8 mouse cellular contexts compared by ENCODE assay signal in genomic region chr11:97280216-97280861, GRCm38 (mm10). TPM values are rescaled to one million over a fixed set of nuclear protein-coding genes. Genes with fewer than 3 reads are reported as not detected.
DNase-seq lines count a peak whose midpoint lies in the region; ATAC-seq and TF ChIP-seq lines count a peak whose summit lies in the region.

Npepps (minus strand) TSS chr11:97280638.

- H3K4me3 ChIP-seq in ES-E14 (ENCODE audit: insufficient read depth in 1 of 2, low read depth in 1 of 2, low read length in 2 of 2, poor library complexity in 1 of 2, severe bottlenecking in 1 of 2), result peak within 1 kb of the TSS; percentile 88 to 97
- H3K4me3 ChIP-seq in forebrain, embryonic 15.5 days, result peak within 1 kb of the TSS; percentile 95
- H3K4me3 ChIP-seq in lung, embryonic 14.5 days (ENCODE audit: low read depth, low read length), result peak within 1 kb of the TSS; percentile 86

- in situ Hi-C loops in ES-E14 (cut with MboI; ENCODE audit: low sequenced_read_pairs in 2 of 2, unreplicated experiment in 2 of 2), result no loop called here

- no peak for DNase-seq in ES-E14 (ENCODE audit: low read depth, low spot score)
- peak; percentile 81 for DNase-seq in cerebellum, adult 11 months
- peak; percentile 81 to 88 for DNase-seq in heart, postnatal 14 days
- peak; percentile 63 to 70 for DNase-seq in layer of hippocampus, adult 18-20 months (ENCODE audit: low spot score in 2 of 2)
- peak; percentile 80 for DNase-seq in lung, embryonic 14.5 days
- peak; percentile 73 to 78 for DNase-seq in thymus, adult 18-20 months

- TF ChIP-seq CTCF in lung, embryonic 14.5 days (IDR thresholded peaks at IDR 0.05; ENCODE audit: low read depth), result no peak

- peak within 1 kb of the TSS; percentile 52 for H3K4me2 ChIP-seq in forebrain, embryonic 15.5 days (replicated peaks)
- peak within 1 kb of the TSS; percentile 71 for H3K4me2 ChIP-seq in lung, embryonic 14.5 days

- no peaks in the 10 kb centered on the region for H3K27me3 ChIP-seq in forebrain, embryonic 15.5 days
- H3K27me3 ChIP-seq in lung, embryonic 14.5 days (ENCODE audit: insufficient read depth, low read length), result no peaks in the 10 kb centered on the region

- peak within 1 kb of the TSS; percentile 98 for H3K27ac ChIP-seq in ES-E14 (ENCODE audit: insufficient read depth, low read depth, low read length, poor library complexity, severe bottlenecking)
- H3K27ac ChIP-seq in forebrain, embryonic 15.5 days (replicated peaks), result peak within 1 kb of the TSS; percentile 98
- H3K27ac ChIP-seq in lung, embryonic 14.5 days (ENCODE audit: low read depth), result peak within 1 kb of the TSS; percentile 97

- under 1% methylated on average over 55 of the region's 83 CpGs for WGBS in forebrain, embryonic 15.5 days
- under 1% methylated on average over 49 of the region's 83 CpGs for WGBS in lung, embryonic 14.5 days

- peak; percentile 75 for ATAC-seq in forebrain, embryonic 15.5 days (replicated peaks)
- ATAC-seq in lung, embryonic 14.5 days (ENCODE audit: insufficient read depth), result peak; percentile 73
- peak; percentile 65 for ATAC-seq in neutrophil, adult 5-6 weeks (ENCODE audit: extremely low read depth, insufficient number of reproducible peaks, low FRiP score, poor library complexity, severe bottlenecking)

- no peaks in the 10 kb centered on the region for H3K36me3 ChIP-seq in ES-E14 (ENCODE audit: control insufficient read depth, insufficient read depth, low read length, poor library complexity, severe bottlenecking)
- no peaks in the 10 kb centered on the region for H3K36me3 ChIP-seq in forebrain, embryonic 15.5 days
- H3K36me3 ChIP-seq in lung, embryonic 14.5 days (ENCODE audit: insufficient read depth), result no peaks in the 10 kb centered on the region

- no peaks in the 10 kb centered on the region for H3K9me3 ChIP-seq in ES-E14 (ENCODE audit: control insufficient read depth, insufficient read depth, low read depth, low read length)
- no peaks in the 10 kb centered on the region for H3K9me3 ChIP-seq in forebrain, embryonic 15.5 days
- no peaks in the 10 kb centered on the region for H3K9me3 ChIP-seq in lung, embryonic 14.5 days (ENCODE audit: low read depth, low read length)

- peaks cover 10 to 23% of the 10 kb centered on the region in 2 experiments for H3K4me1 ChIP-seq in ES-E14 (ENCODE audit: control insufficient read depth in 2 of 2, insufficient read depth in 2 of 2, low read length in 2 of 2, poor library complexity in 1 of 2)
- H3K4me1 ChIP-seq in forebrain, embryonic 15.5 days, result peaks cover 30% of the 10 kb centered on the region
- peaks cover 6% of the 10 kb centered on the region; the same call in 1 of the 2 replicates for H3K4me1 ChIP-seq in lung, embryonic 14.5 days (ENCODE audit: insufficient read depth)

- intact Hi-C loops in heart, postnatal 14 days (cut with DNase I), result loop anchor here (2.0 kb wide), 2 partner anchors 20 to 34 kb away; partner anchors contain the start of gene Mrpl45

- H3K9ac ChIP-seq in ES-E14 (ENCODE audit: insufficient read depth, low read depth, low read length, poor library complexity, severe bottlenecking), result peak within 1 kb of the TSS; percentile 95
- peak within 1 kb of the TSS; percentile 99 for H3K9ac ChIP-seq in forebrain, embryonic 15.5 days (replicated peaks)
- H3K9ac ChIP-seq in lung, embryonic 14.5 days, result peak within 1 kb of the TSS; percentile 93

TF ChIP-seq in ES-E14, 5 proteins besides CTCF, POLR2A, EP300 and RAD21:
- TF ChIP-seq CHD2 (IDR thresholded peaks at IDR 0.05; ENCODE audit: low read depth, low read length) (no peak), MAFK (IDR thresholded peaks at IDR 0.05; ENCODE audit: insufficient read depth, low read depth, low read length) (no peak), HCFC1 (IDR thresholded peaks at IDR 0.05; ENCODE audit: borderline replicate concordance, insufficient read depth, low read length) (no peak), ZNF384 (IDR thresholded peaks at IDR 0.05; ENCODE audit: low read depth, low read length) (no peak), ZC3H11A (IDR thresholded peaks at IDR 0.05; ENCODE audit: borderline replicate concordance, low read depth, low read length) (no peak)

RNA-seq across cellular contexts. Expression of gene Npepps, which starts in this region (rescaled TPM):
- total RNA-seq in ES-E14 (2012; rRNA removed), result 86.1 and 107 TPM in 2 replicates
- 136 and 151 TPM in 2 replicates for polyA plus RNA-seq in forebrain, embryonic 15.5 days (2015; fragmentation: Nextera tagmentation; extraction: Ambion mirVana)
- 10 to 100 TPM; 65.4 to 70.8 TPM for total RNA-seq in heart, postnatal 14 days (2021)
- total RNA-seq in layer of hippocampus, adult 18-20 months (2021), result 100 to 1,000 TPM; 135 to 145 TPM
- 70.7 and 76.2 TPM in 2 replicates for polyA plus RNA-seq in lung, embryonic 14.5 days (2014; fragmentation: Nextera tagmentation; extraction: Ambion mirVana)
- total RNA-seq in neutrophil, adult 5-6 weeks (2017), result 51.1 and 52.1 TPM in 2 replicates
